Mouse (Mus musculus): ENCODE measurements around the gene Hydin.

DNA sequence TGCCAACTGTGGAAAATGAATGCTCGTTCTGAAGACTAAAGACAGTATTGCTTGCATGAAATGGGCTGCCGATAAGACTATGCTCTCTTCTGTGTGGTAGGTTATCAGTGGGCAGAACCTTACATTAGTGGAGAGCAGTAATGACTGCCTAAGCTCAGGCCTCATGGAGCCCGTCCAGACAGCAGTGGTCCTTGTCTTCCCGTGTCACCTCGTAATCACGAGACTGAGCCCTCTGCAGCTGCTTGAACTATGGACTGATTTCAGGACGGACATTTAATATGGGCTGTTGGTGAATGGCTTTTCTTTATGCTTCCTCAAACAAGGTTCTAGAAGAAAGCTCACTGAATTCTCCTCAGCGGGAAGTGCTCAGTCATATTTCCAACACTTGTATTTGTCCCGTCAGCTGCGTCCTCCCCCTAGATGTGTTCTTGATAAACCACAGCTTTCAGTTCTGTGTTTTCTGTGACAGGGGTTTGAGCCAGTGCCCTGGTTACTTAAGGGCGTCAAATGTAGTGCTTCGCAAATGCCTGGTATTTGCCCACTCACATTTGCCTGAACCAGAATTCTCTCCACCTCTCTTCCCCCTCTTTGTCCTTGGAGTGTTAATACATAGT, 73.4 kb downstream of the Hydin start:
- TF ChIP-seq CTCF (IDR thresholded peaks at IDR 0.05; ENCODE audit: borderline replicate concordance, insufficient read depth, low read length) (no peak), POLR2A (IDR thresholded peaks at IDR 0.05; ENCODE audit: low read depth, low read length) (no peak)

Measured in embryonic fibroblast, embryonic 13.5 days (primary cell).